Mouse (Mus musculus) lung, embryonic 16.5 days (tissue): Measurements from ENCODE around the gene Arhgap42. TPM values are rescaled to one million over a fixed set of nuclear protein-coding genes. Genes with fewer than 3 reads are reported as not detected.
A peak's percentile ranks its signal among the peaks of the same experiment; 100 is the strongest.

Source experiments
- ATAC-seq: fragments of 200-750 bp; cut with Nextera tagmentation; 2 replicates; pipeline ENCODE4 v1.8.0; 2017; ENCODE audit warnings: low read depth, mild to moderate bottlenecking, moderate library complexity
- H3K27ac ChIP-seq: fragments of 300-500 bp; sonication (generic); 2 replicates; pipeline ENCODE4 v1.5.1; 2014; ENCODE audit warnings: mild to moderate bottlenecking, control low read depth, low read length
- H3K27me3 ChIP-seq: fragments of 300-500 bp; sonication (generic); 2 replicates; pipeline ENCODE4 v1.6.1; 2014; ENCODE audit warnings: low read depth, low read length, mixed read lengths; ENCODE audit not compliant: control insufficient read depth, insufficient read depth
- H3K36me3 ChIP-seq: fragments of 300-500 bp; sonication (generic); 2 replicates; pipeline ENCODE4 v1.6.1; 2014; ENCODE audit warnings: low read length; ENCODE audit not compliant: control insufficient read depth, insufficient read depth
- H3K4me1 ChIP-seq: fragments of 300-500 bp; sonication (generic); replicated peaks from 2 replicates; pipeline ENCODE4 v1.6.1; 2014; ENCODE audit warnings: low read length, mixed read lengths; ENCODE audit not compliant: control insufficient read depth, insufficient read depth
- H3K4me2 ChIP-seq: fragments of 300-500 bp; sonication (generic); 2 replicates; pipeline ENCODE4 v1.6.1; 2014; ENCODE audit warnings: low read depth, low read length, control low read depth
- H3K4me3 ChIP-seq: fragments of 300-500 bp; sonication (generic); 2 replicates; pipeline ENCODE4 v1.5.1; 2014; ENCODE audit warnings: mild to moderate bottlenecking, low read length, control low read depth
- H3K9ac ChIP-seq: fragments of 300-500 bp; sonication (generic); 2 replicates; pipeline ENCODE4 v1.6.1; 2014; ENCODE audit warnings: low read length, control low read depth
- H3K9me3 ChIP-seq: fragments of 300-500 bp; sonication (generic); 2 replicates; pipeline ENCODE4 v1.6.1; 2016; ENCODE audit warnings: low read length; ENCODE audit not compliant: control insufficient read depth
- WGBS: fragments of 180-500 bp; shearing (Covaris S2); extraction: QIAGEN DNeasy Blood & Tissue Kit; methylation state at CpG from one replicate; pipeline ENCODE4 v1.1.7; 2014; 5-methylcytosine and 5-hydroxymethylcytosine counted together
- polyA plus RNA-seq: library from polyadenylated mRNA; unstranded; fragments of >200 nt; fragmentation: Nextera tagmentation; extraction: Ambion mirVana; gene quantifications from 2 replicates; pipeline ENCODE4 v1.2.1, GENCODE M21; 2015

Arhgap42 gene
- polyA plus RNA-seq, 1 experiment from 2014 or later, result 43.9 TPM

- no peak overlapping the region for H3K9ac ChIP-seq
- no peak overlapping the region for H3K4me3 ChIP-seq
- WGBS, result 84% methylated on average over 12 of the region's 12 CpGs
- no peaks in the 10 kb centered on the region for H3K27me3 ChIP-seq
- no peak overlapping the region for H3K4me2 ChIP-seq
- H3K36me3 ChIP-seq, result no peaks in the 10 kb centered on the region
- no peak overlapping the region for H3K27ac ChIP-seq
- no peaks in the 10 kb centered on the region for H3K9me3 ChIP-seq
- ATAC-seq, result no peak
- no peaks in the 10 kb centered on the region for H3K4me1 ChIP-seq
Observed at GRCm38 (mm10) chr9:9101482-9102157, 137.3 kb downstream of the Arhgap42 start.

GRCm38 (mm10) chr9:9101055-9101454, 137.8 kb downstream of the Arhgap42 start:
- H3K4me1 ChIP-seq, result no peaks in the 10 kb centered on the region
- ATAC-seq, result no peak
- H3K27ac ChIP-seq, result no peak overlapping the region
- WGBS, result 64% methylated on average over 4 of the region's 4 CpGs
- no peak overlapping the region for H3K4me2 ChIP-seq
- no peaks in the 10 kb centered on the region for H3K36me3 ChIP-seq
- no peak overlapping the region for H3K4me3 ChIP-seq
- no peaks in the 10 kb centered on the region for H3K27me3 ChIP-seq
- H3K9ac ChIP-seq, result no peak overlapping the region
- H3K9me3 ChIP-seq, result no peaks in the 10 kb centered on the region

GRCm38 (mm10) chr9:9097835-9098234, 141.1 kb downstream of the Arhgap42 start:
- H3K4me2 ChIP-seq, result no peak overlapping the region
- H3K27ac ChIP-seq, result no peak overlapping the region
- H3K4me1 ChIP-seq, result no peaks in the 10 kb centered on the region
- no peaks in the 10 kb centered on the region for H3K36me3 ChIP-seq
- H3K27me3 ChIP-seq, result no peaks in the 10 kb centered on the region
- ATAC-seq, result no peak
- H3K9ac ChIP-seq, result no peak overlapping the region
- no peaks in the 10 kb centered on the region for H3K9me3 ChIP-seq
- H3K4me3 ChIP-seq, result no peak overlapping the region
- 75% methylated on average over 4 of the region's 4 CpGs for WGBS

- no peaks in the 10 kb centered on the region for H3K36me3 ChIP-seq
- H3K9ac ChIP-seq, result no peak overlapping the region
- H3K27ac ChIP-seq, result no peak overlapping the region
- 91% methylated on average over 1 of the region's 1 CpGs for WGBS
- no peak for ATAC-seq
- H3K4me1 ChIP-seq, result no peaks in the 10 kb centered on the region
- no peak overlapping the region for H3K4me3 ChIP-seq
- no peaks in the 10 kb centered on the region for H3K27me3 ChIP-seq
- no peaks in the 10 kb centered on the region for H3K9me3 ChIP-seq
- no peak overlapping the region for H3K4me2 ChIP-seq
Observed at GRCm38 (mm10) chr9:9096761-9097160, 142.1 kb downstream of the Arhgap42 start.

- H3K27ac ChIP-seq, result no peak overlapping the region
- no peak for ATAC-seq
- WGBS, result 48% methylated on average over 1 of the region's 1 CpGs
Observed at GRCm38 (mm10) chr9:9093096-9093495, 145.8 kb downstream of the Arhgap42 start.

GRCm38 (mm10) chr9:9083441-9083840, 155.5 kb downstream of the Arhgap42 start:
- 67% methylated on average over 2 of the region's 2 CpGs for WGBS
- no peak overlapping the region for H3K27ac ChIP-seq
- no peak overlapping the region for H3K9ac ChIP-seq
- H3K4me2 ChIP-seq, result no peak overlapping the region
- H3K27me3 ChIP-seq, result no peaks in the 10 kb centered on the region
- H3K9me3 ChIP-seq, result no peaks in the 10 kb centered on the region
- H3K4me3 ChIP-seq, result no peak overlapping the region
- 0 out of 2 replicates have a peak, but pooled peaks have one; percentile 36 for ATAC-seq
- no peaks in the 10 kb centered on the region for H3K36me3 ChIP-seq
- H3K4me1 ChIP-seq, result no peaks in the 10 kb centered on the region

More at GRCm38 (mm10) chr9:9093096-9093495, 145.8 kb downstream of the Arhgap42 start:
- no peak overlapping the region for H3K4me3 ChIP-seq
- no peak overlapping the region for H3K9ac ChIP-seq
- H3K4me1 ChIP-seq, result no peaks in the 10 kb centered on the region
- no peaks in the 10 kb centered on the region for H3K9me3 ChIP-seq
- H3K4me2 ChIP-seq, result no peak overlapping the region
- no peaks in the 10 kb centered on the region for H3K36me3 ChIP-seq
- no peaks in the 10 kb centered on the region for H3K27me3 ChIP-seq

DNA sequence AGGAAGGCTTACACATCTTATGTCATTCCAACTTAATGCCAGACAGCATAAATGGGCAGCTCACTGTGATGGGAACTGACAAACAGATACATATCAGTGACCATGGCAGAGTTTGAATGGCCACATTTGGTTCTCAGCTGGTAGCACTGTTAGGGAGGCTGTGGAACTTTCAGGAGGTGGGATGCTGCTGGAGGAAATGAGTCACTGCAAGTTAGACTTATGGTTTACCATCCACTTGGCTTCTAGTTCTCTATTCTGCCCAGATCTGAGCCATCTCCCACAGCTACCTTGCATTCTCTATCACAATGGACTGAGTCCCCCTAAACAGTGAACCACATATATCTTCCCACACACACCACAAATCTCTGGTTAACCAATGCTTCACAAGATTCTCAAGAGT, 186.0 kb downstream of the Arhgap42 start:
- Histone ChIP-seq H3K4me3 (no peak overlapping the region), H3K4me2 (no peak overlapping the region), H3K27ac (no peak overlapping the region), H3K27me3 (no peaks in the 10 kb centered on the region), H3K9ac (no peak overlapping the region), H3K9me3 (no peaks in the 10 kb centered on the region), H3K36me3 (peaks cover 3% of the 10 kb centered on the region; the same call in 1 of the 2 replicates), H3K4me1 (no peaks in the 10 kb centered on the region)
- no peak for ATAC-seq

DNA sequence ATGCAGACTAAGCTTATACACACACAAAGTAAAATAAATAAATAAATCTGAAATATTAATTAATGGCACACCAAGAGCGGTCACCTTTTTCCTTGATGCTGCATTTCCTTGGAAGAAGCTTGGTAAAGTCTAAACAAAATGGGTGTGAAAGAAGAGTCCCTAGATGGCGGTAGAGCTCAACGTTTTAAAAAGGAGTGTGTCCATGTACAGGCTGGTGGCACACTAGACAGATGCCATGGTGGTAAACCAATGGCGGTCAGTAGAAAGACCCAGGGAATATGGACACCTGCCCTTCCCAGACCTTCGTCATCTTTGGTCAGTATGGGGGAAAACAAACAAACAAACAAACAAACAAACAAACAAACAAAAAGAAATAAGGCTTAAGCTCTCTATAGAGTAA, 187.7 kb downstream of the Arhgap42 start:
- no peaks in the 10 kb centered on the region for H3K36me3 ChIP-seq
- no peaks in the 10 kb centered on the region for H3K4me1 ChIP-seq
- H3K27ac ChIP-seq, result no peak overlapping the region
- 37% methylated on average over 5 of the region's 5 CpGs for WGBS
- peak; percentile 54; the same call in 1 of the 2 replicates for ATAC-seq
- no peaks in the 10 kb centered on the region for H3K9me3 ChIP-seq
- no peaks in the 10 kb centered on the region for H3K27me3 ChIP-seq
- no peak overlapping the region for H3K4me3 ChIP-seq
- H3K9ac ChIP-seq, result no peak overlapping the region
- H3K4me2 ChIP-seq, result no peak overlapping the region

GRCm38 (mm10) chr9:9049202-9049601, 189.7 kb downstream of the Arhgap42 start:
- Histone ChIP-seq H3K4me3 (no peak overlapping the region), H3K27ac (no peak overlapping the region), H3K4me1 (no peaks in the 10 kb centered on the region), H3K9me3 (no peaks in the 10 kb centered on the region), H3K4me2 (no peak overlapping the region), H3K27me3 (no peaks in the 10 kb centered on the region), H3K36me3 (no peaks in the 10 kb centered on the region), H3K9ac (no peak overlapping the region)
- no peak for ATAC-seq
- 55% methylated on average over 3 of the region's 3 CpGs for WGBS
